Mouse (Mus musculus): Measurements from ENCODE around the gene Mkrn1.
"Not testable (repeated sequence)": the region's sequence is repeated elsewhere in the genome, so short reads cannot be mapped to it uniquely, and the experiment has no call there.

Gene Mkrn1

DNA sequence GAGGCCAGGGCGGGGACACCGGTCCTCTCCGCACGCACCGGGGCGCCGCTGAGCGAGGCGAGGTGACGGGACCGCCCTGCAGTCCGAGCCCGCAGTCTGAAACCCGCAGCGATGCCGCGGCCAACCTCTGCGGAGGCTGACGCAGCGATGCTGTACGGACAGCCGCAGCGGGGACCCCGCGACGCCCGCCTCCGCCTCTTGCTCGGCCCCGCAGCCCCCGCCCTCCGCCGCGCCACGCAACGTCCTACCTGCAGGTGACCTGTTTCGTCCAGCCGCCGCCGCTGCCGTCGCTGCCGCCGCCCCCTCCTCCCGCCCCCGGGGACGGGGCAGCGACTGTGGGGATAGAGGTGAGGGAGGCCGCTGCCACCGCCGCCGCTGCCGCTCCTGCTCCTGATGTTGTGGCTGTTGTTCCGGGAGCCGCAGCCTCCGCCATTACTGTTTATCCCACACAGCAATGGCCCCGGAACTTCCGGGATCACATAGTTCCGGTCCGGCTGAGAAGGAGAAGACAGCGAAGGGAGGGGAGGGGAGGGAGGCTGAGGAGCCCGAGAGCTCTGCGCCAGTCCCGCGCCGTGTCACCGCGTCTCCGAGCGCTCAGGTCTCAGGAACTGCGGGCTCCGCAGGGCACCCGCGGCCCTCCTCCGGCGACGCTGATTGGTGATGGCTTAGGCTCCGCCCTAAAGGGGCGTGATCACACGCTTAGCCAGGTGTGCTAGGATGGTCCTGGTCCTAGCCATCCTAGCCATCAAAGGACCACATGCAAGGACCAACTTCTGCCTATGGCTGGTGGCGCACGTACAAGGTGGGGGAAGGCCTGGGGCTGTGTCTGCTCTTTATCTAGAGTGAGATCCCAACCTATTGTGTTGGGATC, at the start of gene Mkrn1:
Mkrn1 (minus strand) TSS at position 612 of the 871 bp plus-strand sequence.
- peak; percentile 72 to 80 for DNase-seq (ENCODE audit: low spot score in 2 of 2)

DNA sequence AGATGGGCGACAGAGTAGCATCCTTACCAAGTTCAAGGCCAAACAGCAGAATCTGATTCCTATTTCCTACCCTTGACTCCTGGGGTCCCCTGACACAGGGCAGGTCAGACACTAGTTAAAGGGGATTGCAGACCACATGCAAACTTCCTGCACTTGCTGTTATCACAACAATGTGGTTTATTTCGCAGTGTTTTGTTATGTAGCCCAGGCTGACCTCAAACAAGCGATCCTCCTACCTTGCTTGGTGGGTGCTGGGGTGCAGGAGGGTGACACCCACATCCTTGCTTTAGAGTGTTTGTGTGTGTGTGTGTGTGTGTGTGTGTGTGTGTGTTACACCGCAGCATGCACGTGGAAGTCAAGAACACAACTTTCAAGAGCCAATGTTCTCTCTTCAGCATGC, 49.2 kb upstream of the Mkrn1 start:
- no peak for DNase-seq (ENCODE audit: low spot score in 2 of 2)

DNA sequence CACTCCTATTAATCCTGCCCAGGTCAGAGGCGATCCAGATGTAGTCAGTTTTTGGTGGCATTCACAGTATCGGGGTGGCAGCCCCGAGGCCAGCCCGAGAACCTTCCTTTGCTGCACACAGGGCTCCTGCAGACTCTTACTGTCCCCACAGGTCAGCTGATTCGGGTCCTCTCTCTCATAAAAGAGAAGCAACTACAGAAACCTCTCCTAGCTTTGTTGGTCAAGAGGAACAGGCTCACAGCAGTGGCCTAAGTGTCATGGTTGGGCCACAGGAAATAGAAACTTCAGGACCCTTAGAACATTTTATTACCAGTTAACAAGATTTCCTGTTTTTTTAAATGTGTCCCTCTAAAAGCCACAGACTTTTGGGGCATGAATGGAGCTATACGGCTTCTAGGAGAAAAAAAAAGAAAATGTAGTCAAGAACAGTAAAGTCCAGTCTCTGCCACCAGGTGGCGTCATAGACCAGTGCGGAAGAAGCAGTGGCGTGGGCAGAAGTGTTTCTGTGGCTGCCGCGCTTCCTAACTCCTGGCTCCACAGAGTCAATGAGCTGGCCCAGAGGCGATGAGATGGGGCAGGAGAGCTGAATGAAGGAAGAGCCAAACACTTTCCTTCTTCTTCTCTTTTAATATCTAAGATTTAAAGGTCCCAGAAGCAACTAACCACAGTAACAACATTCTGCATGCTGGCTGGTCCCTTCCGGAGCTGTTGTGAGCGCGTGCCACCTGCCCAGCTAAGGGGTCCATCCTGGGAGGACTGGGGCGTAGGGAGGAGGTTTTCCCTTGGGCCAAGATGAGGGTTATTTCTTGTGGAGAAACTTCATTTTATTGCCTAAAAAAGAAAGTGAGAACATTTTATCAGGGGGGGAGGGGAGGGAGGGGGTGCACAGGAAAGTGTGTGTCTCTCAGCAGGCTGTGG, 42.6 kb upstream of the Mkrn1 start:
- peak in 1 of 2 experiments; percentile 85 for DNase-seq (ENCODE audit: low spot score in 2 of 2)

DNA sequence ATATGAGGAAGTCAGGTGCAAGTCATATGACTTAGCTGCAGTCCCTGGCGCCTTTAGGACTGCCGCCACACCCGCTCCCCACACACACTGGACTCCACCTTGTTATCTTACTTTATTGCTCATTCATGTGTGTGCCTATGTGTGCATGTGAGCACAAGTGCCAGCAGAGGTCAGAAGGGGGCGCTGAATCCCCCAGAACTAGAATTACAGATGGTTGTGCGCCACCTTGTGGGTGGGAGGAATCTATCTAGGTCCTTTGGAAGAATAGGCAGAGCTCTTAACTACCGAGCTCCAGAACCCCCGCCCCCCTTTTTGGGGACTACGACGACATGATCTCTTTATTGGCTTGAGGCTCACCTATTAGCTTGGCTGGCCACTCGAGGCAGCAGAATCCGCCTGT, 39.8 kb upstream of the Mkrn1 start:
- no peak for DNase-seq (ENCODE audit: low spot score in 2 of 2)

DNA sequence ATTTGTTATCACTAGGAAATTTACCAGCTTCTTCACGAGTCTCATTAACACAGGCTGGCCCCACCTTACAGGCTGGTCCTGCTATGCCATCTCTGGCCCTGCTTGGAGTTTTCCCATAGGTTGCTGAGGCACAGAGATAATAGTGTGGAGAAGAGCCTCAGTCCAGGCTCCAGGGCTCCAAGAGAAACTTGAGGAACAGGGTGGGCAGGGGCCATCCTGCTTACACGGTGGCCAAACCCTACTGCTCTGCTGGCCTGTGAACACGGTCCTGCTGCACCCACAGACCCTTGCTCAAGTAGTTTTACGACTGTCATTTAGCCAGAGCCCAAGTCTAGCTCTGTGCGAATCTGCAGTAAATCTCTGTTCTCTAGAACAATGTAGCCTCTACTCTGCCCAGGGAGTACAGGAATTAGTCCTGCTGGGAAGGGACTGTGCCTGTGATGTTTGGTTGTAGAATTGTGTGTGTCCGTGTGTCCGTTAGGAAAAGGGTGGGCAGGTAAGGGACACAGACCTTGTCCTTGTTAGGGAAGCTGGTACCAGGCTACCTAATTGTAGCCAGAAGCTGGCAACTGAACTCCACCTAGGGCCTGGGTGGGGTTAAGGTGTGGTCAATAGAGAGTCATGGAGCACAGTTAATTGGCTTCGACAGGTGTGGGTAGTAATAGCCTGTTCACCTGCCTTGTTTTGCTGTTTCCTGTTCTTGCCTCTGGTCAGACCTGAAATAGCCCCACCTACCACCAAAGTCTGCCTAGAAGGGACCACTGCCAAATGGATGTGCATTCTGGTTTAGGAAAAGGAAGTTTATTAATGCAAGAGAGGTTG, 35.3 kb upstream of the Mkrn1 start:
- no peak for DNase-seq (ENCODE audit: low spot score in 2 of 2)

DNA sequence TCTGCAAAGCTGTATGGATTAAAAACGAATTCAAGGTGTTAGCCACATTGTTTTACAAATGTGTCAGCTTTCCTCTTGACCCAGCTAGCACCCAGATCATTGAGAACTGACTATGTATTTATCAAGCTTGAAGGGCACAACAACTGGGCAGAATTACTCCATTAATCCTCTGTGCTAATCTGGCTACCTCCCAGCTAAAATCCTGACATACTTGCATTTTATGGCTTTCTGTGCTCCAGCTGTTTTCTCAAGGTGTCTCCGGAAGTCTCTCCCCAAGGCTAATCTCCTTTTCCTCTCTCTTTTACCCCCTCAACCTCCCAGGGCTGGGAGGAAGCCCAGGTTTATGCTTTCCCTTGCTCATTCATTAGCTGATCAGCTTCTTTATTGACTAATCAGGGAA, 34.4 kb upstream of the Mkrn1 start:
- no peak for DNase-seq (ENCODE audit: low spot score in 2 of 2)

DNA sequence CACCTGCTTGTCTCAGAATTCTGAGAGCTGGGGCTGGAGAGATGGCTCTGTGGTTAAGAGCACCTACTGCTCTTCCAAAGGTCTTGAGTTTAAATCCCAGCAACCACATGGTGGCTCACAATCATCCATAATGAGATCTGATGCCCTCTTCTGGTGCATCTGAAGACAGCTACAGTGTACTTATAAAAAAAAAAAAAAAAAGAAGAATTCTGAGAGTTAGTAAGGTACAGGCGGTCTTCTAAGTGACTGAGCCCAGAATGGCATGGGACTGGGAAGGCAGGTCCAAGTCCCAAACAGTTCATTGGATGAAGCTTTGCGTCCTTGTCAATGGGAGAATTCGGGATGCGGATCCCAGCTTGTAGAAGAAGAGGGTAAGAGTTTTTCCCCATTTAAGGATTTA, 33.3 kb upstream of the Mkrn1 start:
- DNase-seq (ENCODE audit: low spot score in 2 of 2), result no peak

DNA sequence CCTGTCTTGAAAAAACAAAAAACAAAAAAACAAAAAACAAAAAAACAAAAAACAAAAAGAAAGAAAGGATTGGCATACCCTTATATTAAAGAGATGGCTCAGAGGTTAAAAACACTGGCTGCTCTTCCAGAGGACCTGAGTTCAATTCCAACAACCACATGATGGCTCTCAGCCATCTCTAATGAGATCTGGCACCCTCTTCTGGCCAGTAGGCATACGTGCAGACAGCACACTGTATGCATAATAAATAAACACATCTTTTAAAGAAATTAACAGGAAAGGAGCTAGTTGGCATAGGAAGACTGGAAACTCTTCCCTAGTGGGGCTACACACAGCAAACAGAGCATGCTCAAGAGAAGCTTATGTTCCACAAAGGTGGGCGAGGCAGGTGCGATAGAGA, 30.8 kb upstream of the Mkrn1 start:
- DNase-seq (ENCODE audit: low spot score in 2 of 2), result no peak

DNA sequence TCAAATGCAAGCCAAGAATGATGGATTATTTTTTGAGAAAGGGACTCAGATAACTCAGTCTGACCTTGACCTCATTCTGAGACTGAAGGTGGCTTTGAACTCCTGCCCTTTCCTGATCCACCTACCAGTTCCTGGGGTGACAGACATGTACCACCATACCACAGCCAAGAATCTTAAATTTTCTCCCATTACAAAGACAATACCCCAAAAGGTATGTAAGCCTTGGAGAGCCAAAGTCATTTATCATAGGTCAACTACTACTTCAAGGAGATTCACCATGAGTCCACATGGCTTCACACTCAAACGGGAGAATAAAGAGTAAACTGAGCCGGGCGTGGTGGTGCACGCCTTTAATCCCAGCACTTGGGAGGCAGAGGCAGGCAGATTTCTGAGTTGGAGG, 30.3 kb upstream of the Mkrn1 start:
- no peak for DNase-seq (ENCODE audit: low spot score in 2 of 2)

DNA sequence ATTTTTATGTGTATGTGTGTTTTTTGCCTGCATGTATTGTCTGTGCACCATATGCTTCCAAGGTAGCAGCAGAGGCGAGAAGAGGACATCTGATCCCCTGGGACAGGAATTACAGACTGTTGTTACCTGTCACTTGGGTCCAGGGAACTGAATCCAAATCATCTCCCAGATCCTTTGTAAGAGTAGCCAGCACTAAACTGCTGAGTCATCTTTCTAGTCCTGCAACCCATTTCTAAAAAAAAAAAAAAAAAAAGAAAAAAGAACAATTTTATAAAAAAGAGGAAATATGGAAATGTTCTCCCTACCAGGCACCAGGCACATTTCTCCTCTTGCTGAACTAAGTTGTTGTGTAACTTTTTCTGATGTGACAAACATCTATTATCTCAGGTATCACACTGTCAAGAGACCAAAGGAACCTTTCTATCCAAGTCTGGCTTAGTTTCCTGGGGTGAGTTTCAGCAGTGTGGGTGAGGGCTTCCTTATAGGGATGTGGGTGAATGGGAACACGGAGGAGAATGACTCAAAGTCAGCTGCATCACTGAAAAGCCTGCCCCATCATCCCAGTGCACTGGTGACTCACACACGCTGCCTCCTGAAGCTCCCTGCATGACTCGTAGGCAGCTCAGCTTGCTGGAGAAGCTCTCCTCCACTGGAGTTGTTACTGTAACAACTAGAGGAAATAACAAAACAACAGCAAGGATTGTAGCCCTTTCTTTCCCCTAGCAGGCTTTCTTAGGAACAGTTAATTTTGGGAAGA, 27.3 kb upstream of the Mkrn1 start:
- peak; percentile 56 to 66 for DNase-seq (ENCODE audit: low spot score in 2 of 2)

DNA sequence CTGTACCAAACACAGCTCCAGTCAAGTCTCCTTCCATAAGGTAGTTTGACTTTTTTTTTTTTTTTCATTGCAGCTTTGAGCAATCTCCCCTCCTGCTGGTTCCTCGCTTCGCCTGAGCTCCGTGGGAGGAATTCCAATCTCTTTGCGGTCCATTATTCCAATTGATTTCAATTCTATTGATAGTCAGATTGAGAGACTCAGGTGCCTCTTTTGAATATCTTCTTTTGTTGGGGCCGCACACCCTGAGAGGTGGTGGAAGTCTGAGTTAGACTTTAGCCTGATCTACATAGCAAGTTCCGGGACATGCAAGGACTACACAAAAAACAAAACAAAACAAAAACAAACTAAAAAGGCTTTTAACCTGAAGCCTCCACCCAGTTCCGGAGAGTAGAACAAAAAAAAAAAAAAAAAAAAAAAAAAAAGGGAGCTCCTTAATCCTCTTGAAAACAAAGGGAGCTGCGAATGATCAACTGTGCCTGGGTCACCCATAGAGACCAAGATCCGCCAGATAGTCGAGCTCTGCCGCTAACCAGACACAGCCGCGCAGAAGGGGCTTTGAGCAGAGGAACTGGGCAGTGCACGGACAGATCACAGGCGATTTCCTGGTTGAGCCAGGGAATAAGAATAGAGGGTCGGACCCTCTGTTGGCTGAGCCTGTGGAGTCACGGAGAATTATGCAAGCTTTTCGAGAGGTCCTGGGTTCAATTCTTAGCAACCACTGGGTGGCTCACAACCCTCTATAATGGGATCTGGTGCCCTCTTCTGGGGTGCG, 25.7 kb upstream of the Mkrn1 start:
- no peak for DNase-seq (ENCODE audit: low spot score in 2 of 2)

DNA sequence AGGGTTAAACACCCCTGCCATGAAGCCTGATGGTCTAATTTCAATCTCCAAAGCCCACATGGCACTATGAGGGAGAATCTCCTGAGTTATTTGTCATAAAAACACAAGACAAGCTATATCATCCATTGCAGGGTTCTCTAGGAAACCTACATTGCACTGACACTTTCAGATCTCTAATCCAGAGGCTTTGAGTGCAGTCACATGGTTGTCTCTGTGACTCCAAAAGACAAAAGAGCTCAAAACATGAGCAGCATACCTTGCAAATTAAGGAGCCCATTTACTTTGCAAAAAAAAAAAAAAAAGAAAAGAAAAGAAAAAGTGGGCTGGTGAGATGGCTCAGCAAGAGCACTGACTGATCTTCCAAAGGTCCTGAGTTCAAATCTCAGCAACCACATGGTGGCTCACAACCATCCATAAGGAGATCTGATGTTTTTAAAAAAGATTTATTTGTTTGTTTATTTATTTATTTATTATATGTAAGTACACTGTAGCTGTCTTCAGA, 22.6 kb upstream of the Mkrn1 start:
- no peak for DNase-seq (ENCODE audit: low spot score in 2 of 2)

DNA sequence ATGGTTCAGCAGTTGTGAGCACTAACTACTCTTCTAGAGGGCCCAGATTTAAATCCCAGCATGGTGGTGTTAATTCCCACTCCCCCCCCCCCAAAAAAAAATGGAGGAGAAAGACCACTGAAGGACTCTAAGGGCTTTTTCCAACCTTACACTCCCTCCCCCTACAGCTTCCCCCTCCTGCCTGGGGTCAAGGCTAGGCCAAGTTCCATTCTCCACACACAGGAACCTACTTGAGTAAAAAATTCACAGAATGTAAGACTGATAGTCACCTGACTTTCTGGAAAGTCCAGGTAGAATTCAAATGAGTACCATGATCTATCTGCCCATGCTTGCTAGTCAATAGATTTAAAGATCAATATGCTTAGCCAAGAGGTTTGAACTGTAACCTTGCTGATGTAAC, 19.9 kb upstream of the Mkrn1 start:
- no peak for DNase-seq (ENCODE audit: low spot score in 2 of 2)

DNA sequence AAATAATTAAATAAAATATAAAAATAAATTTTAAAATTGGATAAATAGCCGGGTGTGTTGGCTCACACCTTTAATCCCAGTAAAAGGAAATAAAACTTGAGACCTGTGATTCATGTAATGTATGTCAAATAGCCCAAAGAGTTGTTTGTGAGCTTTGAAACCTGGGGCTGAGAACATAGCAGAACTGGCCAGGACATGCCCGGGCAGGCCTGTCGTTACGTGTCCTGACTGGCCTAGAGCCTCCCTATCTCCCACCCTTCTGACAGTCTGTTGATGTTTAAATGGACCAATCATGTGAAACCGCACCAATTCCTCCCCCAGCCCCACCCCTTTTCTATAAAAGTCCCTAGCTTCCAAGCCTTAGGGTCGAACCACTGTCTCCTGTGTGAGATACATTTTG, 17.3 kb upstream of the Mkrn1 start:
- not testable (repeated sequence) for DNase-seq (ENCODE audit: low spot score in 2 of 2)

DNA sequence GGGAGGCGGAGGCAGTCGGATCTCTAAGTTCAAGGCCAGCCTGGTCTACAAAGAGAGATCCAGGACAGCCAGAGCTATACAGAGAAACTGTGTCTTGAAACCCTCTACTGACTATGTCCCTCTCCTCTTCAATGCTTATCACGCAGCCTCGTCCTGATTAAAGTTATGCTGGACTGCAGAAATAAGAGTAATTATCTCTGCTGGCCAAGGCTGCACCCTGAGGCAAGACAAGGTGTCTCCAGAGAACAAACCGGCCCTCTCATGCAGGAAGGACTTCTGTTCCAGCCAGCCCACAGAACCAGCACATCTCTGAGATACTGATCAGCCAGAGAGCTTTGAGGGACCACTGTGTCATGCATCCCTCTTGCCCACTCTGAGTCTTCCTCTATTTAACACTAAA, 15.6 kb upstream of the Mkrn1 start:
- no peak for DNase-seq (ENCODE audit: low spot score in 2 of 2)

DNA sequence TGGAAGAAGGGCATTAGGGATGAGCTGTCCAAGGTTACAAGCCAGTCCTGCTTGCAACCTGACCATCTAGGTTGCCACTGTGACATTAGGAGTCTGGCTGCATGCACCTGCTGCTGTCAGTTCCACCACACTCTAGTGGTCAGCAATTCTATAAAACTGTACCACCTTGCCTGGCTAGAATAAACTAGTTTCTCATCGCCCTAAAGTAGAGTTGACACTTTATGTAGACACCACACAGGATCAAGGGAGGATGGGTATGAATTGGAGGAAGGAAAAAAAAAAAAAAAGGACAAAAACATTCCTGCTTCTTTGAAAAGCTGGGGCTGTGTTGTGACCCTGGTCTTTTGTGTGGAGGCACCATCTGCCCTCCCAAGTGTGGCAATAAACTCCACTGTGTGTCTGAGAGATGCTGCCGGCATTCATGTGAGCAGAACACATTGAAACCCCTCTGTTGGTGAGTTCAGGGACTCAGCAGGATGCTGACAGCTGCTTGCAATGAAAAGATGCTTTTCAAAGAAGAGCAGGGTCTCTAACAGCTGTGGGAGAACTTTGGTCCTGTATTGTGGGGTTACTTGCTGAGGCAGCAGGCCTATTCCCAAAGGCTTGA, 14.7 kb upstream of the Mkrn1 start:
- DNase-seq (ENCODE audit: low spot score in 2 of 2), result no peak

DNA sequence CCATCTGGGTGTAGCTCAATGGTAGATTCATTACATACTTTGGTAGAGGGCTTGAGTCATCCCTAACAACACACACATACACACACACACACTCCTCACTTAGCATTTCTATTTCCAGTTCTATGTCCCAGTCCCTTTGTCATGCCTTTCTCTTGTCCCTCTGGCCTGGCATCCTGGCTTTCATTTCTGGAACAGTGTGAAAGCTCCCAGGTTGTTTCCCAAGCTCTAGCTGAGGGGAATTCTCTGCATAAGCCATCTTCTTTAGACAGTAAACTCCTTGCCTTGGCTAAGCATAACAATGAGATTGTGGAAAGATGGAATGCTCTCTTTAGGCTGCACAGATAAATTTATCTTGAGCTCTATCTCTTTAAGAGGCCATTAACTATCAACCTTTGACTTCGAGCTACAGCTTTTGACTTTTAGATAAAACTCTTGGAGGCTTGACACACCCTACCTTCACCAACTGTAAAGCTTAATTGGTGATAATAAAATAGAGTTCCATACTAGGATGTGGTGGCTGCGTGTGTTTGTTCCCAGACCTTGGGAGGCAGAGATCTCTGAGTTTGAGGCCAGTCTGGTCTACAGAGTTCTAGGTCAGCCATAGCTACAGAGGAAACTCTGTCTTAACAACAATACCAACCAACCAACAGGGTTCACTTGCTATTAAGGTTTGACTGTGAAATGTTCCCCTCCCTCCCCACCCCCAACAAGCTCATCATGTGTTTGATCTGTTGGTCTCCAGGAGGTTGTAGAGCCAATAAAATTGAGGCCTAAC, 14.0 kb upstream of the Mkrn1 start:
- no peak for DNase-seq (ENCODE audit: low spot score in 2 of 2)

DNA sequence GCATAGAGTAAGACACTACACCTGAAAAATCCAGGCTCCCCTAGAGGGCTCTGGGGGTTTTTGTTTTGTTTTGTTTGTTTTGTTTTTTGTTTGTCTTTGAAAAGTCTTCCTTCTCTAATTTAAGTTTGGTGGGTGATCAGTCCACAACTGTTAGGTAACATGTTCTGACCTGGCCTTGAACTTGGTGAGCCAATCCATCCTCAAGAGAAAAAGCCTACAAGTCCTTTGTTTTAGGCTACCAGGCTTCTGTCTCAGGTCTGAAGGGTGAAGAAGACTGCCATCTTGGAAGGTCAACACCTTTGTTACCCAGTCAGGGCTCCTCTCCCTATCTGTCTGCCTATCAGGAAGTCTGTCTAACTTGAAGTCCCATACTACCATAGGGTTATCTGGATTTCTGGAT, 13.4 kb upstream of the Mkrn1 start:
- DNase-seq (ENCODE audit: low spot score in 2 of 2), result no peak

DNA sequence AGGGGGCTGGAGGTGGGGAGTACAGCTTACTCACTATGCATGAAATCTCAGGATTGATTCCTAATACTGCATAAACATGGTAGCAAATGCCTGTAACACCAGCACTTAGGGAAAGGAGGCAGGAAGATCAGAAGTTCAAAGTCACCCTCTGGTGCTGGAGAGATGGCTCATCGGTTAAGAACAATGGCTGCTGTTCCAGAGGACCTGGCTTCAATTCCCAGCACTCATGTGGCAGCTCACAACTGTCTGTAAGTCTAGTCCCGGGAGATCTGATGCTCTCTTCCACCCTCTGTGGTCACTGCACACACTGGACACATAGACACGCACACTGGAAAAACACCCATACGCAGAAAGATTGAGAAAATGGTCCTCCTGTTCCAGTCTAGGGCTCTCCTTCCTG, 12.9 kb upstream of the Mkrn1 start:
- DNase-seq (ENCODE audit: low spot score in 2 of 2), result no peak
